Mouse (Mus musculus) hindbrain, embryonic 14.5 days (tissue): ENCODE results near the gene A630089N07Rik. TPM values are rescaled to one million over a fixed set of nuclear protein-coding genes. Genes with fewer than 3 reads are reported as not detected.

Source experiments
- ATAC-seq: fragments of 200-750 bp; cut with Nextera tagmentation; 2 replicates; pipeline ENCODE4 v1.8.0; 2017; ENCODE audit warnings: moderate number of reproducible peaks, mild to moderate bottlenecking, moderate TSS enrichment, moderate library complexity; ENCODE audit not compliant: low FRiP score
- DNase-seq: peaks from one replicate; pipeline ENCODE4 v3.0.0-alpha.2; 2015; ENCODE audit warnings: low spot score
- H3K27ac ChIP-seq: fragments of 300-500 bp; sonication (generic); 2 replicates; pipeline ENCODE4 v1.5.1; 2014; ENCODE audit warnings: mild to moderate bottlenecking, moderate library complexity
- H3K27me3 ChIP-seq: fragments of 300-500 bp; sonication (generic); 2 replicates; pipeline ENCODE4 v1.6.1; 2014; ENCODE audit warnings: mild to moderate bottlenecking, low read length, mixed read lengths; ENCODE audit not compliant: control insufficient read depth, insufficient read depth
- H3K36me3 ChIP-seq: fragments of 300-500 bp; sonication (generic); replicated peaks from 2 replicates; pipeline ENCODE4 v1.6.1; 2014; ENCODE audit not compliant: control insufficient read depth, insufficient read depth
- H3K4me1 ChIP-seq: fragments of 300-500 bp; sonication (generic); replicated peaks from 2 replicates; pipeline ENCODE4 v1.6.1; 2014; ENCODE audit warnings: antibody characterized with exemption, low read length, mixed read lengths; ENCODE audit not compliant: control insufficient read depth, insufficient read depth
- H3K4me2 ChIP-seq: fragments of 300-500 bp; sonication (generic); replicated peaks from 2 replicates; pipeline ENCODE4 v1.6.1; 2014; ENCODE audit warnings: mild to moderate bottlenecking, moderate library complexity
- H3K4me3 ChIP-seq: fragments of 300-500 bp; sonication (generic); replicated peaks from 2 replicates; pipeline ENCODE4 v1.5.1; 2014; ENCODE audit warnings: mild to moderate bottlenecking, low read length
- H3K9ac ChIP-seq: fragments of 300-500 bp; sonication (generic); 2 replicates; pipeline ENCODE4 v1.6.1; 2014
- H3K9me3 ChIP-seq: fragments of 300-500 bp; sonication (generic); 2 replicates; pipeline ENCODE4 v1.6.1; 2016; ENCODE audit warnings: low read length; ENCODE audit not compliant: control insufficient read depth
- WGBS: fragments of 180-500 bp; shearing (Covaris S2); extraction: QIAGEN DNeasy Blood & Tissue Kit; methylation state at CpG from one replicate; pipeline ENCODE4 v1.1.7; 2014; 5-methylcytosine and 5-hydroxymethylcytosine counted together
- polyA plus RNA-seq: library from polyadenylated mRNA; unstranded; fragments of >200 nt; fragmentation: Nextera tagmentation; extraction: Ambion mirVana; gene quantifications from 2 replicates; pipeline ENCODE4 v1.2.1, GENCODE M21; 2014

A630089N07Rik gene
- polyA plus RNA-seq, 1 experiment from 2014 or later, result 14.3 TPM

GRCm38 (mm10) chr16:97977277-97977676 is 105.0 kb downstream of the A630089N07Rik start:
- H3K4me1 ChIP-seq, result no peaks in the 10 kb centered on the region
- H3K27me3 ChIP-seq, result no peaks in the 10 kb centered on the region
- WGBS, result 83% methylated on average over 1 of the region's 1 CpGs
- H3K4me2 ChIP-seq, result no peak overlapping the region
- ATAC-seq (no peak), DNase-seq (no peak)
- H3K9ac ChIP-seq, result no peak overlapping the region
- H3K9me3 ChIP-seq, result no peaks in the 10 kb centered on the region
- no peaks in the 10 kb centered on the region for H3K36me3 ChIP-seq
- no peak overlapping the region for H3K27ac ChIP-seq
- H3K4me3 ChIP-seq, result no peak overlapping the region

- H3K9me3 ChIP-seq, result no peaks in the 10 kb centered on the region
- DNase-seq (no peak), ATAC-seq (no peak)
- H3K36me3 ChIP-seq, result no peaks in the 10 kb centered on the region
- 87% methylated on average over 3 of the region's 3 CpGs for WGBS
- H3K27ac ChIP-seq, result no peak overlapping the region
- H3K9ac ChIP-seq, result no peak overlapping the region
- no peak overlapping the region for H3K4me2 ChIP-seq
- no peak overlapping the region for H3K4me3 ChIP-seq
- H3K27me3 ChIP-seq, result no peaks in the 10 kb centered on the region
- peaks cover 10% of the 10 kb centered on the region; the same call in 1 of the 2 replicates for H3K4me1 ChIP-seq
These were observed 118.2 kb downstream of the A630089N07Rik start for GRCm38 (mm10) chr16:97963956-97964540.

GRCm38 (mm10) chr16:97962151-97962948 is 119.9 kb downstream of the A630089N07Rik start, which contains the start of the genes C2cd2 and Zbtb21:
TSS of gene C2cd2 (minus strand) at chr16:97962598.
TSS of gene Zbtb21 (minus strand) at chr16:97962622.
- Histone ChIP-seq H3K4me1 (peaks cover 10% of the 10 kb centered on the region; the same call in 1 of the 2 replicates), H3K9me3 (no peaks in the 10 kb centered on the region), H3K9ac (peak within 1 kb of the TSS; percentile 86), H3K27me3 (no peaks in the 10 kb centered on the region), H3K27ac (peak within 1 kb of the TSS; percentile 95), H3K4me2 (peak within 1 kb of the TSS; percentile 69), H3K4me3 (peak within 1 kb of the TSS; percentile 76), H3K36me3 (no peaks in the 10 kb centered on the region)
- WGBS, result under 1% methylated on average over 75 of the region's 78 CpGs
- DNase-seq (peak; percentile 98), ATAC-seq (peak; percentile 99)

GRCm38 (mm10) chr16:97961381-97962150 is 120.7 kb downstream of the A630089N07Rik start:
- Histone ChIP-seq H3K36me3 (0 out of 2 replicates have a peak, but pooled peaks cover 6% of the 10 kb centered on the region), H3K4me3 (peak overlapping the region; percentile 76), H3K27ac (peak overlapping the region; percentile 95), H3K4me2 (peak overlapping the region; percentile 69), H3K9ac (peak overlapping the region; percentile 86), H3K27me3 (no peaks in the 10 kb centered on the region), H3K4me1 (peaks cover 10% of the 10 kb centered on the region; the same call in 1 of the 2 replicates), H3K9me3 (no peaks in the 10 kb centered on the region)
- 9% methylated on average over 36 of the region's 36 CpGs for whole genome bisulfite sequencing
- ATAC-seq, result peak; percentile 47
- no peak for DNase-seq

- no peak overlapping the region for H3K9ac ChIP-seq
- no peak overlapping the region for H3K4me2 ChIP-seq
- peaks cover 18% of the 10 kb centered on the region for H3K36me3 ChIP-seq
- ATAC-seq (no peak), DNase-seq (no peak)
- WGBS, result 94% methylated on average over 3 of the region's 3 CpGs
- peaks cover 10% of the 10 kb centered on the region; the same call in 1 of the 2 replicates for H3K4me1 ChIP-seq
- H3K4me3 ChIP-seq, result 0 out of 2 replicates have a peak overlapping the region, but pooled peaks have one; percentile 76
- no peak overlapping the region for H3K27ac ChIP-seq
- no peaks in the 10 kb centered on the region for H3K27me3 ChIP-seq
- H3K9me3 ChIP-seq, result no peaks in the 10 kb centered on the region
These were observed 121.9 kb downstream of the A630089N07Rik start for GRCm38 (mm10) chr16:97960348-97960747.

GRCm38 (mm10) chr16:97958401-97958973 is 123.8 kb downstream of the A630089N07Rik start:
- H3K36me3 ChIP-seq, result peaks cover 32% of the 10 kb centered on the region

GRCm38 (mm10) chr16:97957626-97958025 is 124.6 kb downstream of the A630089N07Rik start:
- Histone ChIP-seq H3K4me1 (peaks cover 10% of the 10 kb centered on the region; the same call in 1 of the 2 replicates), H3K9me3 (no peaks in the 10 kb centered on the region), H3K4me3 (no peak overlapping the region), H3K27ac (no peak overlapping the region), H3K36me3 (peaks cover 40% of the 10 kb centered on the region), H3K9ac (no peak overlapping the region), H3K4me2 (no peak overlapping the region), H3K27me3 (no peaks in the 10 kb centered on the region)
- no peak for ATAC-seq
- DNase-seq, result no peak

More at GRCm38 (mm10) chr16:97958401-97958973, 123.8 kb downstream of the A630089N07Rik start:
- Histone ChIP-seq H3K4me2 (no peak overlapping the region), H3K27me3 (no peaks in the 10 kb centered on the region), H3K4me1 (peaks cover 10% of the 10 kb centered on the region; the same call in 1 of the 2 replicates), H3K9ac (no peak overlapping the region), H3K4me3 (no peak overlapping the region), H3K27ac (no peak overlapping the region), H3K9me3 (no peaks in the 10 kb centered on the region)
- DNase-seq, result no peak
- no peak for ATAC-seq

GRCm38 (mm10) chr16:97956011-97956410 is 126.2 kb downstream of the A630089N07Rik start:
- peaks cover 5% of the 10 kb centered on the region; the same call in 1 of the 2 replicates for H3K4me1 ChIP-seq
- H3K36me3 ChIP-seq, result peaks cover 57% of the 10 kb centered on the region
- H3K9me3 ChIP-seq, result no peaks in the 10 kb centered on the region
- no peak overlapping the region for H3K4me3 ChIP-seq
- H3K27ac ChIP-seq, result no peak overlapping the region
- DNase-seq (no peak), ATAC-seq (no peak)
- H3K9ac ChIP-seq, result no peak overlapping the region
- WGBS, result 84% methylated on average over 2 of the region's 2 CpGs
- no peaks in the 10 kb centered on the region for H3K27me3 ChIP-seq
- H3K4me2 ChIP-seq, result no peak overlapping the region
